Mouse (Mus musculus) spleen, adult 2 months (tissue): ENCODE results near the gene Btbd3.

Experiments used
- CTCF ChIP-seq: fragments of 200-500 bp; IDR thresholded peaks from 2 replicates; pipeline ENCODE4 v1.5.1; 2011; ENCODE audit warnings: mild to moderate bottlenecking, inconsistent platforms; ENCODE audit not compliant: insufficient read depth, insufficient read length, insufficient replicate concordance; ENCODE audit errors: extremely low read depth
- POLR2A ChIP-seq: fragments of 200-500 bp; IDR thresholded peaks from 2 replicates; pipeline ENCODE4 v1.6.1; 2011; ENCODE audit warnings: low read depth, low read length, inconsistent platforms

DNA sequence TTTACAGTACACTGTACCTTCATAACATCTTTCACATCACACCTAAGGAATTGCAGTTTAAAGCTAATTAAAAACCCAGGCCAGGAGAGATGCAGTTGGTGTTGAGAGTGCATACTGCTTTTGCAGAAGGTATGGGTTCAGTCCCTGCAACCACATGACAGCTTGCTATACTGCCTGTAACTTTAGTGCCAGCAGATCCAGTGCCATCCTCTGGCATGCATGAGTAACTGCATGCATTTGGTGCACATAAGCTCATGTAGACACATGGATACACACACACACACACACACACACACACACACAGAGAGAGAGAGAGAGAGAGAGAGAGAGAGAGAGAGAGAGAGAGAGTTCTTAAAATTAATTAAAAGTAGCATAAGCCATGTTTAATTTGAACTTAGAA lies 13.0 kb downstream of the Btbd3 start:
- TF ChIP-seq POLR2A (no peak), CTCF (no peak)
